Mouse (Mus musculus) ES-CJ7 (cell line): ENCODE results near the gene Cbx5.

Experiments
- DNase-seq: peaks from one replicate; pipeline ENCODE4 v3.0.0; 2011; ENCODE audit warnings: low read depth, low spot score

Gene Cbx5

DNA sequence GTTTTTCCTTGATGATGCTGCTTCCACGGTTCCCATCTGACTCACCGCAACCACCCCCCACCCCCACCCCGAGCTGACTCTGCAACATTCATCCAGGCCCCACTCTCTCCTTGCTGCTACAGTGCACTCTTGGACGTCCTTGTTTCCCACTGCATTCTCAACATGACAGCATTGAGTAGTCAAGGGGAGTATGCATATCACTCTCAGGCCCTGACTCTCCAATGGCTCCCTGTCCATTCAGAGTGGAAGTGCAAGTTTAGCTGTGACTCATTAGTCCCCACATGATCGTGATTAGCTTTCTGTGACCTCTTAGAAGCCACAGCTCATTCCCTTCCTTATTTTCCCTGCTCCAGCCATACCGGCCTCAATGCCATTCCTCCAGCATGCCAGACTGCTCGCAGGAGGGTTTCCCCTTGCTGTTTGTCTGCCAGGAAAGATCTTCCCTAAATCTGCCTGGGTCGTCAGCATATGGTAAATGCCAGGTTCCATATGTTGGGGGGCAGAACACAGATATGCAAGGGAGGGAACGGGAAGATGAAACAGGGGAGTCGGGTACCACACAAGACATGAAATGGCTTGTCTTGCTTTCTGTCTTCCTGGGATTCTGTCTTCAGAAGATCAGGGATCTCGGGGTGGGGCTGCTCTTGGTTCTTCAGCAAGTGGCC is 93.8 kb downstream of the Cbx5 start:
- DNase-seq = no peak

DNA sequence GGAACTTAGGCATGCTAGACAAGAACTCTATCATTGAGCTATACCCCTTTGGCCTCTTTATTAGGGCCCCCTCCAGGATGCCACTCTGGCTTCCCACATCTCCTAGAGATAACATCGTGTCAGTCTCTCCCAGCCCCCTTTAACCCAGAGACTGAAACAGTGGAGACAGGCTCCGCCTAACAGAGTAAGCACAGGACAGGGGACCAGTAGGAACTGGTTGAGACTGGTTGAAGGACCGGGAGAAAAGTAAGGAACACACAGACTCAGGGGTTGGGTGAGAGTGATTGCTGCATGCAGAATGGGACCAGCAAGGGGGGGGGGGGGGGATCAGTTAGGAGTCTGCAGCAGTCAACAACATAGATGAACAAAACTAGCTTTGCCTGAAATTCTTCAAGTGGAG is 95.4 kb downstream of the Cbx5 start:
- peak; percentile 69 for DNase-seq
